Mouse (Mus musculus): ENCODE results near the gene Zfp940.

DNA sequence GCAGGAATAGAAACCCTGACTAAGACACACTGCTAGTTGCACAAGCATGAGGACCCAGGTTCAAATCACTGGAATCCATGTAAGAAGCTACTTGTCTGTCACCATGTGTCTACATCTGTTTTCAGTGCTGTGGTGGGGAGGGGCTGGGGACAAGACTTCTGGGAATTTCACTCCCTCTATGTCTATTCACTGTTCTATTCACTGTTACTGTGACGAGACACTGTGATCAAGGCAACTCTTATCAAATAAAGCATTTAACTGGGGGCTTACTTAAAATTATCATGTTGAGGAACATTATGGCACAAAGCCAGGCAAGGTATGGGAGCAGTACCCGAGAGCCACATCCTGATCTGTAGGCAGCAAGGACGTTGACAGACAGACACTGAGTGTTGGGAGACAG is 14.2 kb downstream of the Zfp940 start:
- TF ChIP-seq CTCF (conservative IDR thresholded peaks at IDR 0.05; ENCODE audit: low read length) (no peak), POU5F1 (IDR thresholded peaks at IDR 0.05; ENCODE audit: borderline replicate concordance, low read length) (no peak)
